Mouse (Mus musculus): ENCODE results near the gene Snrpe. TPM values are rescaled to one million over a fixed set of nuclear protein-coding genes. Genes with fewer than 3 reads are reported as not detected.
A peak's percentile ranks its signal among the peaks of the same experiment; 100 is the strongest.

The Snrpe gene
- polyA plus RNA-seq, 1 experiment from 2014 or later: 302 TPM

DNA sequence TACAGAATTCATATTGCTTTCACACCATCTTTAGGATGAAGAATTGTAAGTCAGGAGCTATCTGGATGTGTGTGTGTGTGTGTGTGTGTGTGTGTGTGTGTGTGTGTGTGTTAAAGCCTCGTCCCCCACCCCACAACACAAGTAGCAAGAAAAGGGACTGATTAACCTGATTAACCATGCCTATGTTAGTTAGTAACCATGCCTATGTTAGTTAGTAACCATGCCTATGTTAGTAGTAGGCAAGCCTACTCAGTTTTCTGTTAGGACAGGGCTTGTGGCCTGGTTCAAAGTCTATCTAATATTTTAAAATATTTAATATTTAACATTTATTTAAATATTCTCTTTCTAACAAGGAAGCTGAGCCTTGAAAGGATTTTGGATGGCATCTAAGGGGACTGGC is 1.3 kb upstream of the Snrpe start:
- TF ChIP-seq CTCF (IDR thresholded peaks at IDR 0.05; ENCODE audit: low read depth): no peak
- TF ChIP-seq EP300 (IDR thresholded peaks at IDR 0.05; ENCODE audit: low read depth): no peak
- no peak overlapping the region for H3K4me3 ChIP-seq (ENCODE audit: low read depth, low read length)
- WGBS (ENCODE audit: insufficient replicate concordance): 77% methylated on average over 1 of the region's 1 CpGs

DNA sequence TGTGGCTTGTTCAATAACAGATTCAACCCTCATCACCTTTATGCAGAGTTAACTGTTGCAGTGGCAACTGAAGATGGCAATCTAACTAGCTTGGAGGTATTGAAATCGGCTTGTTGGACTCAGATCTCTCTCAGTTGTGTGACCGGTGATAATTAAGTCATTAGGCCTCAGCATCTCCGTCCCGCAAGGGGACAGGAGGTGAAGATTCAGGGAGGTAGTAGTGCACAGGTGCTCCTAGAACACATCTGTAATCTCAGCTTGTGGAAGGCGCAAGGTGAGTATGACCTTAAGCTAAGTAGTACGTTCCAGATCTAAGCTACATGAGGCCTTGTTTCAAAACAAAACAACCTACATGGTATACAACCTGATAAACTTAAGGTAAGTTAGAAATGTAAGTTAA is 510 bp upstream of the Snrpe start:
- no peak for DNase-seq
- TF ChIP-seq EP300 (IDR thresholded peaks at IDR 0.05; ENCODE audit: low read depth): no peak
- TF ChIP-seq CTCF (IDR thresholded peaks at IDR 0.05; ENCODE audit: low read depth): no peak
- Histone ChIP-seq H3K9ac (replicated peaks) (no peak overlapping the region), H3K4me2 (ENCODE audit: low read depth, low read length) (peak overlapping the region; percentile 45), H3K4me3 (ENCODE audit: low read depth, low read length) (peak overlapping the region; percentile 99; the same call in 1 of the 2 replicates), H3K4me1 (ENCODE audit: insufficient read depth) (0 out of 2 replicates have a peak, but pooled peaks cover 9% of the 10 kb centered on the region), H3K27me3 (ENCODE audit: insufficient read depth, low read length) (no peaks in the 10 kb centered on the region), H3K27ac (ENCODE audit: low read depth) (no peak overlapping the region), H3K36me3 (replicated peaks; ENCODE audit: insufficient read depth, low read length) (peaks cover 27% of the 10 kb centered on the region), H3K9me3 (ENCODE audit: low read length) (no peaks in the 10 kb centered on the region)
- WGBS (ENCODE audit: insufficient replicate concordance): 49% methylated on average over 6 of the region's 6 CpGs
- ATAC-seq: no peak

More for the DNA sequence above, 1.3 kb upstream of the Snrpe start:
- Histone ChIP-seq H3K4me2 (ENCODE audit: low read depth, low read length) (no peak overlapping the region), H3K9ac (replicated peaks) (no peak overlapping the region), H3K4me1 (ENCODE audit: insufficient read depth) (0 out of 2 replicates have a peak, but pooled peaks cover 9% of the 10 kb centered on the region), H3K27ac (ENCODE audit: low read depth) (no peak overlapping the region), H3K9me3 (ENCODE audit: low read length) (no peaks in the 10 kb centered on the region), H3K27me3 (ENCODE audit: insufficient read depth, low read length) (no peaks in the 10 kb centered on the region), H3K36me3 (replicated peaks; ENCODE audit: insufficient read depth, low read length) (peaks cover 19% of the 10 kb centered on the region)
- ATAC-seq (no peak), DNase-seq (no peak)

DNA sequence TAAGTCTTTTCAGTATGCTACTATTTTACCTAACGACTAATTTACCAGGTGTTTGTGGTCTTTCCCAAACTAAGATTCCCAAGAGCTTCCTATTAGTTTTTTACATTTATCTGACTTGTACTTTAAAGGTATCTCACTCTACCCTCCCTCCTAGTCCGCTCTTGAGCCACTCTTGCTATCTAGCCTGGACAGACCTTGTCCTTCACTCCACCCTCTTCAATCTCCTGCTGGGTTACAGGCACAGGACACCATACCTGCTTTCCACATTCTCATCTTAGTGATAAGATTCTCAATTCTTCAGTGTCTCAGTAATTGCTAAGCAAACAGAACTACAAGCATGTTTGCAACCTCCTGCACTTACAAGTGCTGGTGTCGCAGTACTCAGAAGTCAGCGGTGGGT is 6.9 kb downstream of the Snrpe start:
- H3K9me3 ChIP-seq (ENCODE audit: low read length): no peaks in the 10 kb centered on the region
- no peak overlapping the region for H3K9ac ChIP-seq (replicated peaks)
- no peak overlapping the region for H3K27ac ChIP-seq (ENCODE audit: low read depth)
- ATAC-seq (no peak), DNase-seq (no peak)
- no peak overlapping the region for H3K4me2 ChIP-seq (ENCODE audit: low read depth, low read length)
- 89% methylated on average over 4 of the region's 4 CpGs for WGBS (ENCODE audit: insufficient replicate concordance)
- H3K4me3 ChIP-seq (ENCODE audit: low read depth, low read length): no peak overlapping the region
- H3K27me3 ChIP-seq (ENCODE audit: insufficient read depth, low read length): no peaks in the 10 kb centered on the region
- H3K4me1 ChIP-seq (ENCODE audit: insufficient read depth): no peaks in the 10 kb centered on the region
- TF ChIP-seq CTCF (IDR thresholded peaks at IDR 0.05; ENCODE audit: low read depth): no peak
- no peak for TF ChIP-seq EP300 (IDR thresholded peaks at IDR 0.05; ENCODE audit: low read depth)
- peaks cover 62% of the 10 kb centered on the region for H3K36me3 ChIP-seq (replicated peaks; ENCODE audit: insufficient read depth, low read length)

DNA sequence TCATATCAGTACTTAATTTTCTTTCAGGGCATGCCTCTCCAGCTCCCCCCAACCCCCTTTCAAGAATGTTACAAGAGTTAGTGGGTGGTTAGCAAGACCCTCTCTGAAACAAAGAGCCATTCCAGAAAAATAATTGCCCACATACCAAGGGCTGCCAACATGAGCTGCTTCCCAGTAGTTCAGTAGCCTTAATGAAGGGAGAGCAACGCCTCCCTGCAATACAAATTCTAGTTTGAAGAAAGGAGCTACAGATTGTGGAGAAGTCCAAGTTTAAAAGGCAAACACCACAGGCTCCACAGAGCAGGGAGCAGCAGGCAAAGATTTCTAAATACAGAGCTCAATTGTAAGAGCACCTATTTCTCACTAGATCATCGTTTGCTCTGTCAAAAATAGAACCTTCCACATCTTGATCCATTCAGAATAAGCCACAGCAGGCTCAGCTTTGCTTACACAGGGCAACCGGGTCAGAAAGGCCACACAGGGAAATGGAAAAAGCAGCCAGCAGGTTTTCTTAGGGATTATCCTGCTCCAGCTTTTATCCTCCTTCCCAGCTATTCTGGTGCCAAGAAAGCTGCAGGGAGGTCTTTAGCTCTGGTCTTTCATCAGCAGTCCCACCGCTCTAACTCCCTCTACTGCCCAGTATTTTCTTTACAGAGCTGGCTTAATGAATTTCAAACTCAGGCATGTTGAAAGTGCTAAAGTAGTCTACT is 13.6 kb downstream of the Snrpe start:
- no peak overlapping the region for H3K27ac ChIP-seq (ENCODE audit: low read depth)
- WGBS (ENCODE audit: insufficient replicate concordance): 40% methylated on average over 4 of the region's 4 CpGs
- TF ChIP-seq CTCF (IDR thresholded peaks at IDR 0.05; ENCODE audit: low read depth): peak; percentile 39
- no peak for TF ChIP-seq EP300 (IDR thresholded peaks at IDR 0.05; ENCODE audit: low read depth)

DNA sequence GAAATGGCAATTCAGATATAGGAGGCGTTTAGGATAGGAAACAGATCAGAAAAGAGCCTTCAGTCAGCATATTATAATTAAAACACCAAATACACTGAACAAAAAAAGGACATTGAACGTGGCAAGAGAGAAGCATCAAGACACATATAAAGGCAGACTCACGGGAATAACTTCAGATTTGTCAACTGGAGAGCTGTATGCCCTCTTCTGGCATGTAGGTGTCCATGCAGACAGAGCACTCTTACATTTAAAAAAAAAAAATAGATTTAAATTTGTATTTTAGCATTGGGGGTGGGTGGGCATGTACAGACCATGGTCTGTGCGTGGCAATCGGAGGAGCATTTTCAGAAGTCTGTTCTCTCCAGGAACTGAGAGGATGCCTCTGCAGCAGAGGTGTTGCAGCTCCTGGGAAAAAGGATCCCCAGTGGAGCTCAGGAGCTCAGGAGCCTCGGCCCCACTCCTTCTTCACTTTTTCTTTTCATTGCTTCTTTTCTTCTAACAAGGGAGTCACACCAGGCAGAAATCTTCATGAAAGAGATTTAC is 24.0 kb downstream of the Snrpe start:
- Histone ChIP-seq H3K27me3 (ENCODE audit: insufficient read depth, low read length) (no peaks in the 10 kb centered on the region), H3K4me3 (ENCODE audit: low read depth, low read length) (no peak overlapping the region), H3K9me3 (ENCODE audit: low read length) (no peaks in the 10 kb centered on the region), H3K4me2 (ENCODE audit: low read depth, low read length) (no peak overlapping the region), H3K27ac (ENCODE audit: low read depth) (no peak overlapping the region), H3K36me3 (replicated peaks; ENCODE audit: insufficient read depth, low read length) (no peaks in the 10 kb centered on the region), H3K9ac (replicated peaks) (no peak overlapping the region), H3K4me1 (ENCODE audit: insufficient read depth) (no peaks in the 10 kb centered on the region)
- no peak for TF ChIP-seq EP300 (IDR thresholded peaks at IDR 0.05; ENCODE audit: low read depth)
- peak; percentile 27; the same call in 1 of the 2 replicates for TF ChIP-seq CTCF (IDR thresholded peaks at IDR 0.05; ENCODE audit: low read depth)
- no peak for ATAC-seq
- WGBS (ENCODE audit: insufficient replicate concordance): 72% methylated on average over 6 of the region's 6 CpGs
- DNase-seq: no peak

More for the DNA sequence above, 13.6 kb downstream of the Snrpe start:
- H3K4me1 ChIP-seq (ENCODE audit: insufficient read depth): no peaks in the 10 kb centered on the region
- no peak overlapping the region for H3K4me2 ChIP-seq (ENCODE audit: low read depth, low read length)
- H3K9me3 ChIP-seq (ENCODE audit: low read length): no peaks in the 10 kb centered on the region
- DNase-seq (no peak), ATAC-seq (no peak)
- no peaks in the 10 kb centered on the region; the same call in 1 of the 2 replicates for H3K36me3 ChIP-seq (replicated peaks; ENCODE audit: insufficient read depth, low read length)
- H3K27me3 ChIP-seq (ENCODE audit: insufficient read depth, low read length): no peaks in the 10 kb centered on the region
- H3K9ac ChIP-seq (replicated peaks): no peak overlapping the region
- H3K4me3 ChIP-seq (ENCODE audit: low read depth, low read length): no peak overlapping the region

DNA sequence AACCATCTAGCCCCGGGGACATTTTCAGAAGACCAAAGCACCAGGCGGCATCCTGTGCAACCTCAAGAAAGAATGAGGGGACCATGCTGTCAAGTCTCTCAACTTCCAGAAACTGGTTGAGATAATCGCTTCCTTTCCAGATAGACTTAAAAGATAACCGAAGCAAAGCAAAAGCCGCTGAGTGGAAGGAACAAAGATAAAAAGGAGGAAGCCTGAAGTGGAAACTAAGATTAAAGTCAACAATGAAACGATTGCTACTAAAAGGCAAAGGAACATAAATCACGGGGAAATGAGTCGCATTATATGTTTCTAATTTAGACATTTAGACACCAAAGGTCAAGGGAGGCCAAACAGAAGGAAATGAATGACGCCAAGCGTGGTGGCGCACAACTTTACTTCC is 38.8 kb downstream of the Snrpe start:
- H3K9me3 ChIP-seq (ENCODE audit: low read length): peaks cover 5% of the 10 kb centered on the region
- no peaks in the 10 kb centered on the region for H3K27me3 ChIP-seq (ENCODE audit: insufficient read depth, low read length)
- H3K27ac ChIP-seq (ENCODE audit: low read depth): no peak overlapping the region
- no peaks in the 10 kb centered on the region for H3K4me1 ChIP-seq (ENCODE audit: insufficient read depth)
- ATAC-seq: no peak
- H3K4me2 ChIP-seq (ENCODE audit: low read depth, low read length): no peak overlapping the region
- H3K9ac ChIP-seq (replicated peaks): no peak overlapping the region
- WGBS (ENCODE audit: insufficient replicate concordance): 33% methylated on average over 11 of the region's 11 CpGs
- H3K4me3 ChIP-seq (ENCODE audit: low read depth, low read length): no peak overlapping the region
- TF ChIP-seq EP300 (IDR thresholded peaks at IDR 0.05; ENCODE audit: low read depth) (no peak), CTCF (IDR thresholded peaks at IDR 0.05; ENCODE audit: low read depth) (no peak)
- H3K36me3 ChIP-seq (replicated peaks; ENCODE audit: insufficient read depth, low read length): no peaks in the 10 kb centered on the region
- DNase-seq: no peak

Other genes starting within 250 kb of the Snrpe start
- 39.5 and 39.6 TPM in 2 replicates for gene Etnk2, start 246.7 kb downstream of the Snrpe start, polyA plus RNA-seq (2015; fragmentation: Nextera tagmentation; extraction: Ambion mirVana)
- gene Sox13, start 185.9 kb downstream of the Snrpe start, polyA plus RNA-seq (2015; fragmentation: Nextera tagmentation; extraction: Ambion mirVana): 1.3 and 1.9 TPM in 2 replicates
- gene Zbed6, start 50.6 kb upstream of the Snrpe start, polyA plus RNA-seq (2015; fragmentation: Nextera tagmentation; extraction: Ambion mirVana): 0.08 and 0.09 TPM in 2 replicates
- 1.0 and 1.3 TPM in 2 replicates for gene Gm38394, start 51.0 kb upstream of the Snrpe start, polyA plus RNA-seq (2015; fragmentation: Nextera tagmentation; extraction: Ambion mirVana)
- gene Lax1, start 79.8 kb upstream of the Snrpe start, polyA plus RNA-seq (2015; fragmentation: Nextera tagmentation; extraction: Ambion mirVana): 0.66 and 1.1 TPM in 2 replicates
- gene Atp2b4, start 190.8 kb upstream of the Snrpe start, polyA plus RNA-seq (2015; fragmentation: Nextera tagmentation; extraction: Ambion mirVana): 6.6 and 9.9 TPM in 2 replicates

Measured in liver, postnatal 0 days (tissue).